Mouse (Mus musculus): Measurements from ENCODE around the gene Psme4. TPM values are rescaled to one million over a fixed set of nuclear protein-coding genes. Genes with fewer than 3 reads are reported as not detected.
"Not testable (repeated sequence)": the region's sequence is repeated elsewhere in the genome, so short reads cannot be mapped to it uniquely, and the experiment has no call there.

Psme4 gene
- total RNA-seq (2015; ENCODE audit: low replicate concordance) (62.5 and 78.6 TPM in 2 replicates), total RNA-seq (2017; ENCODE audit: low replicate concordance) (41.5 and 89.6 TPM in 2 replicates)

- peak; percentile 94 for ATAC-seq (replicated peaks; ENCODE audit: low FRiP score, poor library complexity, severe bottlenecking)
Observed at GRCm38 (mm10) chr11:30771267-30771903, at the start of gene Psme4. Gene Psme4 (plus strand): TSS chr11:30771726.

- no peak for ATAC-seq (replicated peaks; ENCODE audit: low FRiP score, poor library complexity, severe bottlenecking)
Observed at GRCm38 (mm10) chr11:30723438-30723837, 48.1 kb upstream of the Psme4 start.

DNA sequence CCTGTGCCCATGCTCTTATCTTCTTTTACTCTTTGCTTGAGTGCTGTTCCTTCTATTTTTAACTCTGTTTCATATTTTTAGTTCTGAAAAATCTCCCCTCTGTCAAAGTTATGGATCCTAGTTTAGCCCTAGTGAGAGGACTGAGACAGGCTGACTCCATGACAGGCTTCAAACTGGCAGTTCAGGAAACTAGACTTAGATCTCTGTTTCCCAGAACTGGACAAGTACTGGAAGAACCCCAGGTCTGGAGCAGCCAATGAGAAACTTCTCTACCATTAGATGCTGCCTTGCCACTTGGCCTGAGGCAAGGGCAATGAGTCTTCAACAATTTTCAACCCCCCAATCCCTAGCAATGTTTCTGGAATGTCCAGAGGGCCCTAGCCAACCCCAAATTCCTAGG, 40.8 kb upstream of the Psme4 start:
- ATAC-seq (replicated peaks; ENCODE audit: low FRiP score, poor library complexity, severe bottlenecking) = no peak

GRCm38 (mm10) chr11:30733376-30733775, 38.1 kb upstream of the Psme4 start:
- no peak for ATAC-seq (replicated peaks; ENCODE audit: low FRiP score, poor library complexity, severe bottlenecking)

GRCm38 (mm10) chr11:30743991-30744390, 27.5 kb upstream of the Psme4 start:
- no peak for ATAC-seq (replicated peaks; ENCODE audit: low FRiP score, poor library complexity, severe bottlenecking)

- no peak for ATAC-seq (replicated peaks; ENCODE audit: low FRiP score, poor library complexity, severe bottlenecking)
Observed at GRCm38 (mm10) chr11:30748938-30749337, 22.6 kb upstream of the Psme4 start.

GRCm38 (mm10) chr11:30749587-30749986, 21.9 kb upstream of the Psme4 start:
- ATAC-seq (replicated peaks; ENCODE audit: low FRiP score, poor library complexity, severe bottlenecking) = no peak

DNA sequence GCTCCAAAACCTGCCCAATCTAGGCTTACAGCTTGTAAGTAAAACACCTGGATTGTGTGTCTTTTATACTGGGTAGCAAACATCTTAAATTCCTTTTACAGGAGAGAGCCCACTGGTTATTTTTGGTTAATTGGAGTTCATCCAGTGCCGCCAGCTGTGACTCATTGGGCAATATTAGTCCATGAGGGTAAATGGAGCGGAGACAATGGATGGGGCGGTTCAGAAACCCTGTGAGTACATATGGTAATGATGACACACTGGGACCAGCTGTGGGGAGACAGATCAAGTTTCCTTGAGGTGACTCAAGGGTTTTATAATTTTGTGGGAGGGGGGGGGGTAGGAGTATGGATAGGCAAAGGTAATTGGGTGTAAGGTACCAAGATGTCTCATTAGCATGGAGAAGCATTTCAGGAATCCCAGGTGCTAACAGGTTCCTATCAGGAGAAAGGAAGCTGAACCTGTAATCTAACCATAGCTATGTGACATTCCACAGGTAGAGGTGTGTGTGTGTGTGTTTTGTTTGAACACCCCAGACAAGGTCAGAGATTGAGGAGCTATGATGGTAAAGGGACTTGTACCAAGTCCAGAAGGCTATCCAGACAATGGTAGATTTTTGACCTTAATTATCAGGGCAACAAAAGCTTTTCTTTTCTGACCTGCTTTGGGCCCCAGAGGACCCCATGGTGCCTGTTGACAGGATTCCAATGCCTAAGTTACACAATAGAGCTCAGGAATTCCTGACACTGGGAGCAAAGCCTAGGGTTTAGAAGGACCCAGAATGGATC, 21.3 kb upstream of the Psme4 start:
- no peak for ATAC-seq (replicated peaks; ENCODE audit: low FRiP score, poor library complexity, severe bottlenecking)

DNA sequence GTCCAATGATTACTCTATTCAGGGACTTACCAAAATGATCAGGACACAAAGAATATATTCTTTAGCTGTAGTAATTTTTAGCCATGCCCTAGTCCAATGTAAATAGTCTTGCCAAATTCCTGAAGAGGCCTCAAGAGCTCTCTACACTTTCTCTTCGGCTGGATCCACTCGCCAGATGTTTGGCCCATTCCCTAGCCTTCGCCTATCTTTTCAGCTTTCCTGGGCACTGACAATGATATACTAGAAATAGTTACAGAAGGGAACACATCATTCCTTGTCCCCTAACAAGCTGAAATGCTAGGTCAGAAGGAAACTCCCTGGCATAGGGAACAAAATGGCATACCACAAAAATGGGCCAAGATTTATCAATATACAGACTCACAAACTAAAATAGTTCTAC, 18.6 kb upstream of the Psme4 start:
- ATAC-seq (replicated peaks; ENCODE audit: low FRiP score, poor library complexity, severe bottlenecking) = no peak

- not testable (repeated sequence) for ATAC-seq (replicated peaks; ENCODE audit: low FRiP score, poor library complexity, severe bottlenecking)
Observed at GRCm38 (mm10) chr11:30754486-30754854, 17.1 kb upstream of the Psme4 start.

GRCm38 (mm10) chr11:30754855-30755530, 16.5 kb upstream of the Psme4 start:
- ATAC-seq (replicated peaks; ENCODE audit: low FRiP score, poor library complexity, severe bottlenecking) = no peak

GRCm38 (mm10) chr11:30761381-30761780, 10.1 kb upstream of the Psme4 start:
- no peak for ATAC-seq (replicated peaks; ENCODE audit: low FRiP score, poor library complexity, severe bottlenecking)

DNA sequence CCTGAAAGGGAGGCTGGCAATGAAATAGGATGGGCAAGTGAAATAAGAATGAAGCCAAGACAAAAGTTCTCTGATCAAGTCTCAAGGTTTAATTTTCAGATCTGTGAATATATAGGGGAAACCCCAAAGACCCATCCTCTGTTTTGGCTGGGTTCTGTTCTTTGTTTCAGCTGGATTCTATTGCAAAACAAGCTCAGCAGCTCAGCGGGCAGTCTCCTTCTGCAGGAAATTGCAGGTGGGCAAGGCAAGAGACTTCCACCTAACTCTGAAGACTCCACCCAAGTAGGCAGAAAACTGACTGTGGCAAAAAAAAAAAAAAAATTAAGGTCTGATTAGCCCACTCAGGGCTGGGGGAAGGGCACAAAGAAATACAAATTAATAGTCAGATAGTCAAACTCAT, 9.6 kb upstream of the Psme4 start:
- ATAC-seq (replicated peaks; ENCODE audit: low FRiP score, poor library complexity, severe bottlenecking) = no peak

GRCm38 (mm10) chr11:30765076-30765475, 6.5 kb upstream of the Psme4 start:
- ATAC-seq (replicated peaks; ENCODE audit: low FRiP score, poor library complexity, severe bottlenecking) = no peak

DNA sequence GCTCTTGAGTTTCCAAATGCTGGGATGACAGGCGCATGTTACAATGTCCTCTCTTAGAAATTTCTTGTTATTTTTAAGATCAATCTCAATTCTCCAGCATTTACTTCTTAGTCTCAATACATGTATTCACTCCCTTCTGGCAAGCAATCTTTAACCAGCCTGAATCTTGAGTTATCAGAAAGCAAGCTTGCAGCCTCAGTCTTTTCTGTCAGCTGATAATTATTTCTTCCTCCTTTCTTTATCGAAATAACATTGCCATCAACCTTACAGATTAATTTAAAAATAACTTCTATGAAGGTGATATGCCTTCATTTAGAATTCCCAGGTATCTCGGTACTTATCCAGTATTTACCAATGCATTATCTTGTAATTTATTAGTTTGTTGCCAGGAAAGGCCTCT, 709 bp upstream of the Psme4 start:
- ATAC-seq (replicated peaks; ENCODE audit: low FRiP score, poor library complexity, severe bottlenecking) = no peak

GRCm38 (mm10) chr11:30771904-30772581, 517 bp downstream of the Psme4 start:
- ATAC-seq (replicated peaks; ENCODE audit: low FRiP score, poor library complexity, severe bottlenecking) = peak; percentile 76

GRCm38 (mm10) chr11:30772777-30773417, 1.4 kb downstream of the Psme4 start:
- peak; percentile 41; the same call in 1 of the 2 replicates for ATAC-seq (replicated peaks; ENCODE audit: low FRiP score, poor library complexity, severe bottlenecking)

GRCm38 (mm10) chr11:30774638-30775037, 3.1 kb downstream of the Psme4 start:
- ATAC-seq (replicated peaks; ENCODE audit: low FRiP score, poor library complexity, severe bottlenecking) = no peak

DNA sequence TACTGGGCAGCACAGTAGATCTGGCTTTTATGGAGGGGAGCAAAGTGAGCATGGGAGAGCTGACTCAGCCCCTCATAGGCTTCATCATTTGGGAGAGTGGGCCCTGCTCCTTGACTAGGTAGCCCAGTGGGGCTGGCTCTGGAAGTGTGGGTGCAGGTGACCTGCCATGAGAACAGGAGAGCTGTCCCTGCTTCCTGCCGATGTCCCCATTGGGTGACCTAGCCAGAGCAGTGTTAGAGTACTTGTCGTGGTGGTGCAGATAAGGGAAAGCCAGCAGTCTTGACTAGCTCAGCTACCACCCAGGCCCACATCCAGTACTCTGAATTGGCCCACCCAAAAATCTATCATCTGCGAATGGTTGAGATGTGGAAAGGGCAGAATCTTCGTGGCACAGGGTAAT, 6.0 kb downstream of the Psme4 start:
- ATAC-seq (replicated peaks; ENCODE audit: low FRiP score, poor library complexity, severe bottlenecking) = no peak

- ATAC-seq (replicated peaks; ENCODE audit: low FRiP score, poor library complexity, severe bottlenecking) = no peak
Observed at GRCm38 (mm10) chr11:30780893-30781292, 9.4 kb downstream of the Psme4 start.

All from erythroid progenitor cell, adult 5-6 weeks (primary cell).